Mouse (Mus musculus): Measurements from ENCODE around the gene Cmtr1.

DNA sequence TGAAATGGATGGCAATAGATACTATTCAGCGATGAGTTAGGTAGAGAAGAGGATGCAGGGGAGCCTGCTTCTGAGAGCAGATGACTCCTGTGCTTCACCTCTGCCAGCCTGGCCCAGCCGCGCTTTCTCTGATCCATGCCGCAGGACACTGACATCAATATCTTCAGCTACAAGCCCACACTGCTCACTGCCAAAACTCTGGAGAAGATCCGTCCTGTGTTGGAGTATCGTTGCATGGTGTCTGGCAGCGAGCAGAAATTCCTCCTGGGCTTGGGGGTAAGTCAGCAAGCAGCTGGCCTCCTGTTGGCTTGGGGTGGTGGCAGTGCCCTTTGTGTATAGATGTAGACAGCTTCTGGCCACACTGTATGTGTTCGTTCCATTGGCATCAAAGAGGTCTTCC, 36.5 kb downstream of the Cmtr1 start:
- TF ChIP-seq MAFK (IDR thresholded peaks at IDR 0.05; ENCODE audit: insufficient replicate concordance, low read length) (no peak), USF2 (conservative IDR thresholded peaks at IDR 0.05; ENCODE audit: low read depth, low read length) (no peak), CTCF (conservative IDR thresholded peaks at IDR 0.05 in 1 of 2, IDR thresholded peaks at IDR 0.05 in 1 of 2; ENCODE audit: low read depth in 2 of 2, low read length in 2 of 2) (no peak), MAX (IDR thresholded peaks at IDR 0.05; ENCODE audit: low read length) (no peak), E2F4 (IDR thresholded peaks at IDR 0.05; ENCODE audit: insufficient replicate concordance, low read depth, low read length) (no peak)
